Mouse (Mus musculus): ENCODE measurements at regions not wholly inside any gene's neighbourhood (a gene's known extent, or its start where the extent isn't known, plus 50 kb on each side); places are given as distances from the start of the nearest gene placed in this dataset.

DNA sequence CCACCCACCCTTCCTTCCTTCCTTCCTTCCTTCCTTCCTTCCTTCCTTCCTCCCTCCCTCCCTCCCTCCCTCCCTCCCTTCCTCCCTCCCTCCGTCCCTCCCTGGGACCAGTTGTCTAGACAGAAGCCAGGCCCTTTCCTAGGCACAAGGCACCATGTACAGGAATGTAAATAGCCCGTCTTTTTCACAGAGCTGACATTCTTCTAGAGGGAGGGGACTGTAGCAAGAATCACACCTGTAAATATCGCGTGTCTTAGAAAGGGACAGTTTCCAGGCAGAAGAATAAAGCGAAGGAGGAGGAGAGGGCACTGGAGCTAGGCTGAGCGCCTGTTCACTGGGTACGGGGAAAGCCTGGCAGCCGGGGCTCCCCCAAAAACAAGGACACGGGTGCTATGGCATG lies 58.7 kb upstream of the Gm11733 start:
- Histone ChIP-seq H3K36me3 (no peaks in the 10 kb centered on the region), H3K4me3 (no peak overlapping the region), H3K27me3 (0 out of 2 replicates have a peak, but pooled peaks cover 7% of the 10 kb centered on the region), H3K4me1 (replicated peaks) (peaks cover 12% of the 10 kb centered on the region), H3K9ac (no peak overlapping the region), H3K4me2 (no peak overlapping the region), H3K27ac (replicated peaks) (no peak overlapping the region), H3K9me3 (no peaks in the 10 kb centered on the region)
- WGBS: 64% methylated on average over 8 of the region's 9 CpGs
- ATAC-seq (ENCODE audit: low FRiP score, low read depth): no peak

- no peak overlapping the region for H3K27ac ChIP-seq (replicated peaks)
- peaks cover 16% of the 10 kb centered on the region for H3K4me1 ChIP-seq (replicated peaks)
- H3K36me3 ChIP-seq: no peaks in the 10 kb centered on the region
- H3K9me3 ChIP-seq: no peaks in the 10 kb centered on the region
- 0 out of 2 replicates have a peak, but pooled peaks cover 7% of the 10 kb centered on the region for H3K27me3 ChIP-seq
- H3K9ac ChIP-seq: no peak overlapping the region
- 39% methylated on average over 12 of the region's 12 CpGs for WGBS
- H3K4me3 ChIP-seq: no peak overlapping the region
- no peak for ATAC-seq (ENCODE audit: low FRiP score, low read depth)
- H3K4me2 ChIP-seq: no peak overlapping the region
Measured at GRCm38 (mm10) chr11:117425927-117426326, 58.2 kb upstream of the Gm11733 start.

DNA sequence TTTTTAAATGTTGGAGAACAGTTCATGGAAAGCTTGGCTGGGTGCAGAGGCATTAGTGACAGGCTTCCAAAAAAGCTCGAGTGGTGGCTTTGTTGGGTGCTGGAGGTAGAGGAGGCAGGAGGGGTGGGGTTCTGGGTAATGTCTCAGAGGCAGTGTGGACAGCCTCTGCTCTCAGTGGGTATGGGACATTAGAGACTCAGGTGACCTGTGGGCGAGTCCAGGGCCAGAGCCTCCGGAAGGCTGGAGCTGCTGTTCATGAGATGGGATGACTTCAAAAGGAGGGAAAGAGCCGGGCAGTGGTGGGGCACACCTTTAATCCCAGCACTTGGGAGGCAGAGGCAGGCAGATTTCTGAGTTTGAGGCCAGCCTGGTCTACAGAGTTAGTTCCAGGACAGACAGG lies 57.5 kb upstream of the Gm11733 start:
- no peaks in the 10 kb centered on the region for H3K36me3 ChIP-seq
- no peak overlapping the region for H3K4me3 ChIP-seq
- WGBS: 94% methylated on average over 4 of the region's 4 CpGs
- H3K4me1 ChIP-seq (replicated peaks): peaks cover 16% of the 10 kb centered on the region
- H3K9me3 ChIP-seq: no peaks in the 10 kb centered on the region
- H3K4me2 ChIP-seq: no peak overlapping the region
- 0 out of 2 replicates have a peak, but pooled peaks cover 7% of the 10 kb centered on the region for H3K27me3 ChIP-seq
- ATAC-seq (ENCODE audit: low FRiP score, low read depth): no peak
- H3K9ac ChIP-seq: no peak overlapping the region
- no peak overlapping the region for H3K27ac ChIP-seq (replicated peaks)

DNA sequence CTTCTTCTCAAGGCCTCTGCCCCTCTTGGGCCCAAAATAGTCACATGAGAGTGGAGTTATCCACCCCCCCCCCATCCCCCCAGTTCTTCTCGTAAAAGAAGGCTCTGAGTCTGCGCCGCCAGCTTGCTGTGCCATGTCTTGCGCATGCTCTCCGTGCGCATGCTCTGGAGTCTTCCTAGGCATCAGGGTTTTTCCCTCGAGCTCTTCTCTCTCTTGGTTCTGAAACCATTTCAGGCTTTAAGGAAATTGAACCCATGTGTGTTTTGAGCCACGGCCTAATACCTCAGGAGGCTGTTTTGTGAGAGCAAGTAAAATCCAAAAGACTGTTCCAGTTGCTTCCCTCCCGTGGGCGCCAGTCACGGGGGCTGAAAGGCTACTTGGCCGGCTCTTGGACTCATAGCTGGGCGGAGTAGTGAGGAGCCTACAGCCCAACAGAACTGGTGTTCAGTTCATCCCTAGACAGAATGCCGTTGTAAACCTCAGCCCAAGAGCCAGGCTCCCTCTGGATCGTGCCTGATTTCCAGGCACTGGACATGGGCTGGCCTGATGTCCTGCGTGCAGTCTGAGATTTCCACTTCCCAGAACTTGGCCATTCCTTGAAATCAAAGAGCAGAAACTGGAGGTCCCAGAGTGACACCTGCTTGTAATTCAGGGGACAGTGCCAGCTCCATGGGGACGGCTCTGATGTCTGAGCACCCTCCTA lies 56.2 kb upstream of the Gm11733 start:
- no peak overlapping the region for H3K4me3 ChIP-seq
- ATAC-seq (ENCODE audit: low FRiP score, low read depth): no peak
- 0 out of 2 replicates have a peak, but pooled peaks cover 7% of the 10 kb centered on the region for H3K27me3 ChIP-seq
- 77% methylated on average over 17 of the region's 17 CpGs for WGBS
- no peak overlapping the region for H3K27ac ChIP-seq (replicated peaks)
- no peaks in the 10 kb centered on the region for H3K9me3 ChIP-seq
- peaks cover 16% of the 10 kb centered on the region for H3K4me1 ChIP-seq (replicated peaks)
- no peak overlapping the region for H3K4me2 ChIP-seq
- no peak overlapping the region for H3K9ac ChIP-seq
- no peaks in the 10 kb centered on the region for H3K36me3 ChIP-seq

GRCm38 (mm10) chr11:117429326-117429752 lies 54.8 kb upstream of the Gm11733 start:
- ATAC-seq (ENCODE audit: low FRiP score, low read depth): no peak
- Histone ChIP-seq H3K27ac (replicated peaks) (no peak overlapping the region), H3K9me3 (no peaks in the 10 kb centered on the region), H3K4me1 (replicated peaks) (peaks cover 16% of the 10 kb centered on the region), H3K4me2 (no peak overlapping the region), H3K4me3 (no peak overlapping the region), H3K9ac (no peak overlapping the region), H3K27me3 (0 out of 2 replicates have a peak, but pooled peaks cover 7% of the 10 kb centered on the region), H3K36me3 (no peaks in the 10 kb centered on the region)
- whole genome bisulfite sequencing: 48% methylated on average over 10 of the region's 10 CpGs

DNA sequence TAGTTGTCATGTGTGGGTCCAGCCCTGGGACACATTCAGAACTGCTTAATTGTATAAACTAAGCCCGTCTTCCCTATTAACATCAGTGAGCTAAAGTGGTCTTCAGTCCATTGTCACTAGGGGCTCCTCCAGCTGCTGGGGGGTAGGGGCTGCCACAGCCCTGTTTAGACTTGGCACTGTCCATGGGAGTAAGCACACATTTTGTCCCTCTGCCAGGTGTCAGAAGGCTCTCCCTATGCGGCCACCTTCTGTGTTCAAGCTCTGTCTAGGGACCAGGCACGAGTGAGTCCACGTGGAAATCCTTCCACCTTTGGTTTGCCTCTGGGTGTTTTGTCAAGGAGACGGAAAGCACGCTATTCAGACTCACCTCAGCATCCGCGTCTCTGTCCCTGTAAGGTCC lies 54.3 kb upstream of the Gm11733 start:
- WGBS: 40% methylated on average over 8 of the region's 8 CpGs
- H3K9ac ChIP-seq: no peak overlapping the region
- peaks cover 16% of the 10 kb centered on the region for H3K4me1 ChIP-seq (replicated peaks)
- H3K27ac ChIP-seq (replicated peaks): no peak overlapping the region
- H3K9me3 ChIP-seq: no peaks in the 10 kb centered on the region
- ATAC-seq (ENCODE audit: low FRiP score, low read depth): no peak
- 0 out of 2 replicates have a peak, but pooled peaks cover 7% of the 10 kb centered on the region for H3K27me3 ChIP-seq
- H3K4me3 ChIP-seq: no peak overlapping the region
- H3K36me3 ChIP-seq: no peaks in the 10 kb centered on the region
- H3K4me2 ChIP-seq: no peak overlapping the region

- H3K9me3 ChIP-seq: no peaks in the 10 kb centered on the region
- no peak overlapping the region for H3K27ac ChIP-seq (replicated peaks)
- no peak overlapping the region for H3K4me3 ChIP-seq
- ATAC-seq (ENCODE audit: low FRiP score, low read depth): no peak
- H3K4me1 ChIP-seq (replicated peaks): peaks cover 49% of the 10 kb centered on the region
- H3K4me2 ChIP-seq: no peak overlapping the region
- H3K27me3 ChIP-seq: no peaks in the 10 kb centered on the region
- H3K36me3 ChIP-seq: no peaks in the 10 kb centered on the region
- no peak overlapping the region for H3K9ac ChIP-seq
Measured at GRCm38 (mm10) chr11:117434056-117434455, 50.1 kb upstream of the Gm11733 start.

Measured in hindbrain, embryonic 15.5 days (tissue).